Mouse (Mus musculus) embryonic fibroblast, embryonic 13.5 days (primary cell): ENCODE results near the gene Gspt1.

Experiments used
- CTCF ChIP-seq: IDR thresholded peaks from 2 replicates; pipeline ENCODE4 v1.5.1; 2011; ENCODE audit warnings: mild to moderate bottlenecking, control low read depth, low read length, moderate library complexity, borderline replicate concordance; ENCODE audit not compliant: insufficient read depth
- POLR2A ChIP-seq: IDR thresholded peaks from 2 replicates; pipeline ENCODE4 v1.6.1; 2011; ENCODE audit warnings: low read depth, mild to moderate bottlenecking, control low read depth, low read length, moderate library complexity

- no peak for TF ChIP-seq POLR2A
- TF ChIP-seq CTCF, result no peak
Measured at GRCm38 (mm10) chr16:11242401-11242800, 11.7 kb downstream of the Gspt1 start.
